Mouse (Mus musculus) MEL (cell line): ENCODE measurements around the gene Lrrn4cl. TPM values are rescaled to one million over a fixed set of nuclear protein-coding genes. Genes with fewer than 3 reads are reported as not detected.

Experiments used
- DNase-seq: peaks from one replicate; pipeline ENCODE4 v3.0.0; 2011; ENCODE audit warnings: low read depth, low spot score
- H3K27ac ChIP-seq: 2 replicates; pipeline ENCODE4 v1.5.1; 2012; ENCODE audit warnings: low read depth, mild to moderate bottlenecking, control low read depth, low read length, moderate library complexity; ENCODE audit not compliant: control insufficient read depth
- H3K27me3 ChIP-seq, 2 experiments: fragments of 150-350 bp in 1 of 2; sonication (generic) in 1 of 2; 2 replicates each; pipeline ENCODE4 v1.6.1; 2012; ENCODE audit warnings: low read length in 2 of 2, mild to moderate bottlenecking in 2 of 2, improper control_type of control experiment in 1 of 2, moderate library complexity in 1 of 2; ENCODE audit not compliant: insufficient read depth in 2 of 2, control insufficient read depth in 1 of 2
- H3K36me3 ChIP-seq, 2 experiments: 2 replicates each; pipeline ENCODE4 v1.6.1; 2012 to 2014; ENCODE audit warnings: low read length in 2 of 2, improper control_type of control experiment in 1 of 2, inconsistent platforms in 1 of 2, mild to moderate bottlenecking in 1 of 2; ENCODE audit not compliant: insufficient read depth in 2 of 2, control insufficient read depth in 1 of 2
- H3K4me1 ChIP-seq, 2 experiments: fragments of 150-350 bp in 1 of 2; sonication (generic) in 1 of 2; 2 replicates each; pipeline ENCODE4 v1.6.1; 2012; ENCODE audit warnings: low read length in 2 of 2, improper control_type of control experiment in 1 of 2, mild to moderate bottlenecking in 1 of 2; ENCODE audit not compliant: insufficient read depth in 2 of 2, control insufficient read depth in 1 of 2
- H3K4me3 ChIP-seq, 2 experiments: fragments of 150-350 bp in 1 of 2; sonication (generic) in 1 of 2; 2 replicates each; pipeline ENCODE4 v1.5.1; 2012; ENCODE audit warnings: low read depth in 2 of 2, low read length in 2 of 2, mild to moderate bottlenecking in 2 of 2, moderate library complexity in 2 of 2, control low read depth in 1 of 2, improper control_type of control experiment in 1 of 2; ENCODE audit not compliant: control insufficient read depth in 1 of 2, insufficient read depth in 1 of 2
- H3K79me2 ChIP-seq: 2 replicates; pipeline ENCODE4 v1.6.1; 2012; ENCODE audit warnings: mild to moderate bottlenecking, low read length, moderate library complexity; ENCODE audit not compliant: control insufficient read depth, poor library complexity, insufficient read depth
- H3K9ac ChIP-seq: 2 replicates; pipeline ENCODE4 v1.6.1; 2012; ENCODE audit warnings: low read depth, mild to moderate bottlenecking, control low read depth, low read length, moderate library complexity; ENCODE audit not compliant: control insufficient read depth, poor library complexity, severe bottlenecking
- H3K9me3 ChIP-seq: fragments of 150-350 bp; sonication (generic); replicated peaks from 2 replicates; pipeline ENCODE4 v1.6.1; 2012; ENCODE audit warnings: mild to moderate bottlenecking, low read length, improper control_type of control experiment, moderate library complexity; ENCODE audit not compliant: insufficient read depth
- BHLHE40 ChIP-seq: IDR thresholded peaks from 2 replicates; pipeline ENCODE4 v1.6.1; 2012; ENCODE audit warnings: low read depth, mild to moderate bottlenecking, inconsistent platforms, low read length, improper control_type of control experiment, borderline replicate concordance
- E2F4 ChIP-seq: IDR thresholded peaks from 2 replicates; pipeline ENCODE4 v1.6.1; 2011; ENCODE audit warnings: low read depth, low read length, improper control_type of control experiment, borderline replicate concordance
- GATA1 ChIP-seq: IDR thresholded peaks from 2 replicates; pipeline ENCODE4 v1.6.1; 2011; ENCODE audit warnings: low read depth, low read length, improper control_type of control experiment
- HCFC1 ChIP-seq: IDR thresholded peaks from 2 replicates; pipeline ENCODE4 v1.6.1; 2012; ENCODE audit warnings: low read depth, mild to moderate bottlenecking, inconsistent platforms, low read length, improper control_type of control experiment, moderate library complexity
- KAT2A ChIP-seq: conservative IDR thresholded peaks from 2 replicates; pipeline ENCODE4 v1.6.1; 2012; ENCODE audit warnings: low read depth, low read length, improper control_type of control experiment, inconsistent platforms
- MEF2A ChIP-seq: IDR thresholded peaks from 2 replicates; pipeline ENCODE4 v1.6.1; 2014; ENCODE audit warnings: low read depth, mild to moderate bottlenecking, inconsistent platforms, low read length, improper control_type of control experiment; ENCODE audit not compliant: poor library complexity, insufficient replicate concordance, severe bottlenecking; ENCODE audit errors: extremely low read depth
- MXI1 ChIP-seq: IDR thresholded peaks from 2 replicates; pipeline ENCODE4 v1.6.1; 2011; ENCODE audit warnings: mild to moderate bottlenecking, low read depth, low read length, improper control_type of control experiment
- MYC ChIP-seq: IDR thresholded peaks from 2 replicates; pipeline ENCODE4 v1.6.1; 2011; ENCODE audit warnings: low read depth, mild to moderate bottlenecking, low read length, improper control_type of control experiment, moderate library complexity
- NELFE ChIP-seq: IDR thresholded peaks from 2 replicates; pipeline ENCODE4 v1.6.1; 2011; ENCODE audit warnings: low read depth, low read length, improper control_type of control experiment
- NRF1 ChIP-seq: IDR thresholded peaks from 2 replicates; pipeline ENCODE4 v1.6.1; 2014; ENCODE audit warnings: low read depth, mild to moderate bottlenecking, inconsistent platforms, low read length, improper control_type of control experiment, moderate library complexity; ENCODE audit not compliant: poor library complexity, insufficient read depth, severe bottlenecking
- POLR2A ChIP-seq, 2 experiments: IDR thresholded peaks; 2 replicates each; pipeline ENCODE4 v1.6.1; 2011 to 2012; ENCODE audit warnings: low read length in 2 of 2, mild to moderate bottlenecking in 2 of 2, control low read depth in 1 of 2, improper control_type of control experiment in 1 of 2, low read depth in 1 of 2, moderate library complexity in 1 of 2; ENCODE audit not compliant: control insufficient read depth in 1 of 2, insufficient read depth in 1 of 2, poor library complexity in 1 of 2
- POLR2AphosphoS5 ChIP-seq: IDR thresholded peaks from 2 replicates; pipeline ENCODE4 v1.6.1; 2012; ENCODE audit warnings: low read depth, borderline replicate concordance, mild to moderate bottlenecking, inconsistent platforms, low read length, moderate library complexity, mixed read lengths
- RCOR1 ChIP-seq: IDR thresholded peaks from 2 replicates; pipeline ENCODE4 v1.6.1; 2012; ENCODE audit warnings: low read depth, mild to moderate bottlenecking, inconsistent platforms, low read length, improper control_type of control experiment
- SMC3 ChIP-seq: IDR thresholded peaks from 2 replicates; pipeline ENCODE4 v1.6.1; 2011; ENCODE audit warnings: low read depth, low read length, improper control_type of control experiment
- TAL1 ChIP-seq: IDR thresholded peaks from 2 replicates; pipeline ENCODE4 v1.6.1; 2012; ENCODE audit warnings: mild to moderate bottlenecking, inconsistent platforms, low read length, moderate library complexity, mixed read lengths
- TBP ChIP-seq: IDR thresholded peaks from 2 replicates; pipeline ENCODE4 v1.8.0; 2011; ENCODE audit warnings: low read depth, low read length, improper control_type of control experiment
- USF2 ChIP-seq, 2 experiments: IDR thresholded peaks; 2 replicates each; pipeline ENCODE4 v1.6.1; 2011 to 2012; ENCODE audit warnings: improper control_type of control experiment in 2 of 2, low read length in 2 of 2, borderline replicate concordance in 1 of 2, inconsistent platforms in 1 of 2, low read depth in 1 of 2, mild to moderate bottlenecking in 1 of 2; ENCODE audit not compliant: insufficient read depth in 1 of 2
- polyA plus RNA-seq, 2 experiments: library from polyadenylated mRNA; stranded (reverse) in 1 of 2; unstranded in 1 of 2; fragments of >175 nt in 1 of 2; fragments of >200 nt in 1 of 2; gene quantifications; 2 replicates each; pipeline versions ENCODE4 v1.2.1 to v1.2.4; 2012; ENCODE audit warnings: low replicate concordance in 2 of 2, low read depth in 1 of 2; ENCODE audit not compliant: insufficient read length in 2 of 2, insufficient read depth in 1 of 2, missing spikeins in 1 of 2
- total RNA-seq: library from RNA; depleted of rRNA; stranded (reverse); fragments of 300-350 nt; gene quantifications from 2 replicates; pipeline ENCODE4 v1.2.3, GENCODE M21; 2012

The Lrrn4cl gene
- total and polyA plus RNA-seq, 3 experiments = 0.15 to 0.54 TPM; not detected in 1

DNA sequence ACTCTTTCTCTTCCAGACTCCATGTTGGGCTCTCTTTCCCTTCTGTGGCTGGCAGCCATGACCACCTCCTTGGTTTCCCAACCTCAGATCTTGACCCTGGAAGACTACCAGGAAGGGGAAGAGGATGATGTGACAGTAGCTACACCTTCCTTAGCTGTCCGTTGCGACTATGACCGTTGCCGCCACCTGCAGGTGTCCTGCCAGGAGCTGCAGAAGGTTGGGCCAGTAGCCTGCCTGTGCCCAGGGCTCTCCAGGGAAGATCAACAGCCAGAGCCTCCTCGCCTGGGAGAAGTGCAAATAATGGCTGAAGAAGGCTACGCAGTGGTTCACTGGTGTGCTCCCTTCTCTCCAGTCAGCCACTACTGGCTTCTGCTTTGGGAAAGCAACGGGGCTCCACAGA is 1.1 kb downstream of the Lrrn4cl start:
- Histone ChIP-seq H3K9me3 (no peaks in the 10 kb centered on the region), H3K9ac (no peak overlapping the region)
- DNase-seq = no peak
- TF ChIP-seq POLR2AphosphoS5 (no peak), POLR2A (IDR thresholded peaks at IDR 0.05; ENCODE audit: control insufficient read depth in 1 of 2, insufficient read depth in 1 of 2, low read depth in 1 of 2, low read length in 2 of 2, poor library complexity in 1 of 2) (no peak), KAT2A (no peak), SMC3 (no peak), RCOR1 (no peak), MEF2A (no peak), MXI1 (no peak), USF2 (IDR thresholded peaks at IDR 0.05; ENCODE audit: borderline replicate concordance in 1 of 2, insufficient read depth in 1 of 2, low read depth in 1 of 2, low read length in 2 of 2) (no peak), TAL1 (no peak), BHLHE40 (no peak), NELFE (no peak), NRF1 (no peak), E2F4 (no peak), MYC (no peak), HCFC1 (no peak)
- TF ChIP-seq, all 39 proteins: peak for 0
- Histone ChIP-seq H3K4me1 (no peaks in the 10 kb centered on the region), H3K36me3 (no peaks in the 10 kb centered on the region; a peak in 1 of 4 replicates), H3K27ac (no peak overlapping the region), H3K4me3 (no peak overlapping the region), H3K27me3 (no peaks in the 10 kb centered on the region), H3K79me2 (no peaks in the 10 kb centered on the region)

DNA sequence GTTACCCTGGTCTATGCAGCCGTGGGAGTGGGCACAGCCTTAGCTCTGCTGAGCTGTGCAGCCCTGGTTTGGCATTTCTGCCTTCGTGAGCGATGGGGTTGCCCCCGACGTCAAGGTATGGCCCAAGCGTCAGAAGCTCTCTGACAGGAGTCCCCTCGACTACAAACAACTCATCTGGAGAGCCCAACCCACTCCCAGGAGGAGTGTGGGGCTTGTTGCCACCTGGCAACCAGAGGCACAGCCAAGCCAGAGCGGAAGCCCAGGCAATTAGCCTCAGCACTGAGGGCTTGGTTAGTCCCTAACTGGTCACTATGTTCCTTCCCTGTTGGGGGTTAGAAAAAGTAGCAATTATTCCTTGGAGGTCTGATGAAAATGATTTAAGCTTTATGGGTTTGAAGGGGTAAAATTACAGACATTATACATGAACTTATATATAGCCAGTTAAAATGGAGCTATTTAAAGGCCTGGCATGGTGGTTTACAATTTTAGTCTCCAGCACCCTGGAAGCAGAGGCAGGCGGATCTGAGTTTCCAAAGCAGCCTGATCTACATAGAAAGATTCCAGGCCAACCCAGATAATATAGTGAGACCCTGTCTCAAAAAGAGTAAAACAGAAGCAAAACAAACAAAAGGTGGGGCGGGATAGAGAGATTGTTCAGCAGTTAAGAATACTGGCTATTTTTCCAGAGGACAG is 1.8 kb downstream of the Lrrn4cl start:
- no peak for DNase-seq
- Histone ChIP-seq H3K27me3 (no peaks in the 10 kb centered on the region), H3K79me2 (no peaks in the 10 kb centered on the region), H3K4me3 (no peak overlapping the region), H3K4me1 (no peaks in the 10 kb centered on the region), H3K27ac (no peak overlapping the region), H3K36me3 (no peaks in the 10 kb centered on the region), H3K9me3 (no peaks in the 10 kb centered on the region), H3K9ac (no peak overlapping the region)
- TF ChIP-seq GATA1 (no peak), TBP (no peak)
